Mouse (Mus musculus) urinary bladder, adult 18-20 months (tissue): ENCODE data around the gene Rsph1.
A peak's percentile ranks its signal among the peaks of the same experiment; 100 is the strongest.

Source experiments
- DNase-seq, 2 experiments: peaks; one replicate each; pipeline ENCODE4 v3.0.0; 2022; ENCODE audit warnings: low spot score in 2 of 2, mixed read lengths in 2 of 2

Rsph1 gene

DNA sequence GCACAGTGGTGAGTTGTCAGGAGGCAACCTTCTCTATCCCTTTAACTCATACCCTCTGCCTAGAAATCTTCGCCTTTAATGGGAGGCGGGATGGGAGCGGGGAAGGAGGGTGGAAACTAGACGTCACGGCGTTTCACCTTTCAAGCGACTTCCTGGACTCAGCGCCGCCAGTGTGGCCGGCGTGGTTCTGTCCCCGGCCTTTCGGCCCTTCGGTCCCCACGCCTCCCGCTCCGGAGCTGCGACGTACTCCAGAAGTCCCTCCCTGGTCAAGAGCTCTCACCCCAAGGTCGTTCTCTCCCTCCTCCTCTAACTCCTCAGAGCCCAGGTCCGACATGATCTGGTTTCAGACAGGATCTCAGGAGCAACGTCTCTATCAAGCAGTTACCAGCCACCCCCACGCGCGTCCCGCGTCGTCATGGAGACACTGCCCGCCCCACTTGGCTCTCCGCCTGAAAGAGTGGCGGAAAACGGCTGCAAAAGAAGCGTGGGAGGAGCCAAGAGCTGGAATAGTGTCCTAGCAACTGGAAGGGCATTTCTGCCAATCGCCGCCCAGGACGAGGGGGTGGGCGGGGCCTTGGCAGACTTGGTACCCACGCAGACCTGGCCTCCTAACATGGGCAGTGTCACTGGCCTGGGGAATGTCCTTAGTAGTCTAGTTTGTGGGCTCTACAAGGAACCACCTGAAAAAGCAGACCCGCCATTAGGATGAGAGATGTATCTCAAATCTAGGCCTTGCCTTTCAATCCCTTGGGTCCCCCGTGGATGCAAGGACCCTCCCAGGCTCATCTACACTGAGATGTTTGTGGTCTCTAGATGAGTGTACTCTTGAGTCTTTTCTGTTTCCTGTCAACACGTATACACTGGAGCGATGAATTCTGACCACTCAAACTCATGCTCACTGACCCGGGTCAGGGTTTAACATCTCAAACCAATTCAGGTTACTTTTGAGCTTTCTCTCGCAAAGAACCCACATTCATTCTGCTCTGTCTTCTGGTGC lies at the start of gene Rsph1:
Gene Rsph1 (minus strand): TSS at position 462 of the 997 bp plus-strand sequence.
- peak; percentile 99 to 100 for DNase-seq

DNA sequence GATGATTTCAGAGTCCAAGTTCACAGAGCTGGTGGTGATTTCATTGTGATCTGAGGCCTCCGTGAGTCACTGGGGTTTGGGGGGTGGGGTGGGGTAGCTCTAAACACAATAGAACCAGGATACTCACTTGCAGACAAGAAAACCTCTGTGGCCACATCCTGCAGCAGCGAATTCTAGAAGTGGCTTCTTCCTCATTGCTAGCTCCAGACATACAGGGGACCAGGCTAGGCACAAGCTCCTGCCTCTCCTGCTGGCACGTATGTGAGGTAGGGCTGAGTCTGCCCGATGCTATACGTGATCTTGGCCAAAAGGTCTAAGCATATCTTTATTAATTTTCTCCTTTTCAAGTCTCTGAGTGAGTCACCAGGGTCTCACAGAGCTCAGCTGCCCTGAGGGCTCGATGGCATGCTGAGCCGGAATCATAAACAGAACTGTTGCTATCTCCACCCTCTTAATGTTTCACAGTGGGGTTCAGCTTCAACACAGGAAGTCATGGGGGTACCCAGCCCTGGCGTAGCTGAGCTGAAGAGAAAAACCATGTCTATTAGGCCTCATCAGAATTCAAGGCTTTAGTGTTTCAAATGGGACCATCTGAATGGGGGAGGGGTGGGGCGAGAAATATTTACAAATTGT lies 49.2 kb upstream of the Rsph1 start:
- no peak for DNase-seq

DNA sequence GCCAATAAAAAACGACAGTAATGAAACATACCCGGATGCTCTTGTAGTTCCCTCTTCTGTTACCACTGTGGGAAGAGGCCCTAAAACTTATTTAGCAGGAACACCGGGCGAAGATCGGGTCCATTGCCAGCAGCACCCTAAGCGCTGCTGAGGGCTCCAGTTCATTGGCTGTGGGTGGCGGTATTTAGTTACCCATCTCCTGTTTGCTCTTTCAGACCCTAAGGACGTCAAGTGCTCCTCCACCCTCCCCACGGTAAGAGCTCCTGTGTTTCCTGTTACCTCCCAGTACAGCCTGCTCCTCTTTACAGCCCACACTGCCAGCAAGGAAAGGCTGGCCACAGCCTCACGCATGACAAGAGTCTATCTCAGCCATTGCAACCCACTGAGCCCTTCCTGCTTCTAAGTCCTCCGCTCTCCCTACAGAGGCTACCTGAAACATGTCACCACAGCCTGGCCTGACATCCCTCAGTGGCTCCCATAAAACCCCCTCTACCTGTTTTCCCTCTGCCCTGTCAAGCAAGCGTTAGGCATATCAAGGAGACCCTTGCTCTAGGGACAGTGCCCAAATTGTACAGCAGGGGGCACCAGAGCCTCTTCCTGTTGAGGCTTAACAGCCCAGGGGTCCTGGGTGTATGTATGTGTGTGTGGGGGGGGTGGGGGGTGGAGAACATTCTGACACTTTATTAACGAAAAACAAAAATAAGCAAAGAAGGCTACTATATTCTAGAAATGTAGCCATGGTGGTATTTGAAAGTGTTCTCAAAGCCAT lies 48.5 kb upstream of the Rsph1 start:
- DNase-seq, result no peak

DNA sequence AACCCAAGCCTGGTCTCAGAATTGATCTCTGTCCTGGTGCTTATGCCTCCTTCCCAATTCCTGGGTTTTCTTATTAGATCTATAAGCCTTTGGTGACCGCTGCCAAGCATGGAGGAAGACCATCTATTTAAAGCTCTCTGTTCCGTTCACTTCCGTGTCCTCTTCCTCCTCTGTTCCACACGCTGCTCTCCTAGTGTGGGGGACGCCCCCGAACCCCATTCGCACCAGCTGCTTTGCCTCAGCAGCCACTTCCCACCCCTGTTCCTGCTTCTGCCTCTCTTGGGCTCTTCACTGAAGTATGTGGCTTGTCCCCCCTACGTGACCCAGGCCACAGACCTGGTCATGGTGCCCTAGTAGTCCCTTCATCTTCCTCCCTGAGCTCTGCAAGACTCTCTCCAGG lies 47.0 kb upstream of the Rsph1 start:
- DNase-seq, result no peak

DNA sequence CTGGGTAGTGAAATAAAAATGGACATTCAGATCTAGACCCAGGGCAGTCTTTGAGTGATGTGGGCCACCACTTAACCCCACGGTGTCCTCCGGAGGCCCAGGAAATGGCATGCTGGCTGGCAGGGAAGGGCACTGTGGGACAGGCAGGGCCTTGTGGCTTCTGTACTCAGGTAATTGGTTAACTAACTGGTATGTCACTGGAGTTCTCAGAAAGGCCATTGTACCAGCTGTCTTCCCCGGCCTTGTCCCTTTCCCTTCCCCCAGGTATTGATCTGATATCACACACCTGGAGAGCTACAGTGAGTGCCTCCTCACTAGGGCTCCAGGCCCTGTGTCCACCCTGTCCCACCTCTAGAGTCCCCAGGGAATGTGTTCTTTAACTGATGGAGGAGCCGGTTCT lies 46.2 kb upstream of the Rsph1 start:
- no peak for DNase-seq

DNA sequence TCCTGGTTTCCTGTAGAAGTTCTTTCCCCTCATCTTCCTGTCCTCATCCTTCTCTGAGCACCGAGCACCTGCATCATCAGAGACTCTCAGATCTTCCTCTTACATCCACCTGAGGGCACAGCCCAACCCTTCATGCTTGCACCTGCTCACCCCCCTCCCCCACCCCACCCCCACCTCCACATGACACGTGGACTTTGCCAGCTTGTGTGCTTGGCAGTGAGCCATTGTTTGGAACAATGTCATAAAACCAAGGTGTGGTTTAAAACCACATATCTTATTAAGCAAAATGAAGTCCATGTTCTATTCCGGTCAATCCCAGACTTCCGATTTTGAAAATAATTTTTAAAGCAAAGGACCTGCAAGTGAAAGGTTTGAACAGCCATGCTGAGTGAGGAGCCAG lies 45.3 kb upstream of the Rsph1 start:
- DNase-seq, result no peak

DNA sequence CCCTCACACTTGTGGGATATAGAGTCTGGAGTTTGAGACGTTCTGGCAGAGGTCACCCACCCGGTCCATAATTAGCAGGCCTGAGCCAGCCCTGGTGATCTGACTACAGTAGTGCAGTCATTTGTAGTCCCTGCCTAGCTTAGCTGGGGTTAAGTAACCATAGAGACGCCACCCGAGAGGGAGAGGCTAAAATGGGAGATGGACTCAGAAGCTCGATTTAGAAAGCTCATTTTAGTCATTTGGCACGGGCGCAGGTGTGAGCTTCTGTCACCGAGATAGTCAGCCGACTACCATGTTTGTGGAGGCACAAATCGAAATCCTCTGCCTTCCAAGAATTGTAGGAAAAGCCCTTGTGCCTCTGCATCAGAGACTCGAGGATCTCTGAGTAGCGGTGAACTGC lies 44.2 kb upstream of the Rsph1 start:
- no peak for DNase-seq

DNA sequence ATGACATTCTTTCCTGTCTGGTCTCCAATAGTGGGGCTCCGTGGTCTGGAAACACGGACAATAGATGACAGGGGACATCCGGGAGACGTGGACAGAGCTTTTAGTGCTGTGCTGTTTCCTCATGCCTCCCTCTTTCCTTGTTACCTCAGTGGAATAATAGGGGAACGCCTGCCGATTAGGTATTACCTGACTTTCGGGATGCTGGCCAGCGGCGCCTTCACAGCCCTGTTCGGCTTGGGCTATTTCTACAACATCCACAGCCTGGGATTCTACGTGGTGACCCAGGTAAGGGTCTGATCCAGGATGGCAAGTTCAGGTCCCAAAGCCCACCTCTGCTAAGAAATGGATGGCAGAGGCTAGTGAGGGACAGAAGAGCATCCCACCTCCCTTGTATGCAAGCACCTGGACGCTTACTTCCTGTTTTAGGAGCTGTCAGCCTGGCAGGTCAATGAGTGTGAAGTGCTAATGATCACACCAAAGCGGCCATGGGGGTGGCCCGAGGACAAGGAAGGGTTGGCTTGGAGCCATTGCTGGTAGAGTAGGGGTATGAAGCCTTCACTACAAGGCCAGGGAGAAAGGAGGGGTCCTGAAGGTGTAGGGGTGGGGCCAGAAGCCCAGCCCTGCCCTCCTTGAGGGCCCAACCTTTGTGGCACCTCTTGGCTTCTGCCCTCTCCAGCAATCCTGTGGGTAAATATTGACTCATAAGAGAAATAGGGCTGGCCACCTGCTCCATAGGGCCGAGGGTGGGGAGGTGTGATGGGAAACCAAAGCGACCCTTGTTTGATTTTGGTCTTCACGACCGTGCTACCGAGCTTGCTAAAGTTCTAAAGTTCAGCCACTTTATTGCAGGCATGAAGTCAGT lies 42.0 kb upstream of the Rsph1 start:
- no peak for DNase-seq

DNA sequence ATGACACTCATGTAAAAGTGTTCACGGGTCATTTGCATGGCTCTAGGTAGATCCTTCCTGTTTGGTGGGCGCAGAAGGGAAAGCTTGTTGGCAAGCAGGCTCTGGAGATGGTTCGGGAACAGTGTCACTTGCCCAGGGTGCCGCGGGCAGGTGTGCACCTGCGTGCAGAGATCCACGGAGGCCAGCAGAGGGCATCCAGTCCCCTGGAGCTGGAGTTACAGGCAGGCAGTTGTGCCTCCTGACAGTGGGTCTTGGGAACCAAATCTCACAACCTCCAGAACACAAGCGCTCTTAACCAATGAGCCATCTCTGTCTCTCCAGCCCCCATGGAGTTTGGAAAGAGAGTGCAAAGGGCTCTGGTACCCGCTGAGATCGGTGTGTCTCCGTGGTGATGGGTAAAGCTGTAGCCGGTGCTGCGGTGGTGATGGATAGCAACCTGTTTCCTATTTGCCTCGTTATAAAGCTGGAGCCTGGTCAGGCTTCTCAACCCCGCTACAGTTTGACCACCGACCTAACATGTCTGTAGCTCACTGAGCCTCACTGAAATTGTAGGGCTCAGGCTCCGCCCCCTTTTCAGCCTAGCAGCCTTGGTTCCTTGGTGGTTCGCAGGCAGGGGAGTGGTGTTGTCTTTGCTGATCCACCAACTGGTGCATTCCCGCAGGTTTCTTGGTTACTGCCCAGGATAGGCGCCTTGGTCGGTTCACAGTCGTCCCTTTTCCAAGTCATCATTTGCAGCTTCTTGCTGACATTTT lies 40.5 kb upstream of the Rsph1 start:
- DNase-seq, result no peak

DNA sequence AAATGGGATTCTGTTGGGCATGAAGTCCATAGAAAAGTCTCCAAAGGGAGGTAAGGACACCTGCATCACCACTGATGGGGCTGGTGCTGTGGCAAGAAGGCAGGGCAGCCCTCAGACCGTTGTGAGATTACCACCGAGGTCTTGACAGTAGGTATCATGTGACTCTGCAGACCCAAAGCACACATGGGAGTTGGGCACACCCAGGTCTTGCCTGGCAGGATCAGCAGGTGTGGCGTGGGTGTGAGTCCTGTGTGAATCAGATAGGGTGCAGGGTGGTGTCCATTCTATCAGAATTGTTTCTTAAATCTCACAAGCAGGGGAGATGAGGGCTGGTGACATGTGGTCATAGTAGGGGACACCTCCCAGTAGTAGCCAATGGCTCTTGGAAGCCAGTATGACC lies 39.8 kb upstream of the Rsph1 start:
- no peak for DNase-seq

DNA sequence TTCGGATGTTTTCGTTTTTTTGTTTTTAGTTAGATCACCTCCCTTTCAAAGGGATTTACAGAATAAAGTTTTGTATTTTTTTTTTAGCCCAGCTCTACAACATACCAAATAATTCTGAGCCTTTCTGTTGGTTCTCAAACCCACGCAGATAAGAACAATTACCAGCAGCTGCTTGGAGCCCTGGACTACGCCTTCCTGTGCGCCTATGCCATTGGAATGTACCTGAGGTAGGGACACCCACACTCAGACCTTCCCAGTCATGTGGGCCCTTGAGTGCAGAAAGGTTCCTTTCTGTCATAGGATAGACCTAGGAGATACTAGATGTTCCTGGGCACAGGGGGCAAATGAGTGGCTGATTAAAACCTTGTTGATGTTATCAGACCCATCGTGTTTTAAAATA lies 38.8 kb upstream of the Rsph1 start:
- DNase-seq, result no peak

DNA sequence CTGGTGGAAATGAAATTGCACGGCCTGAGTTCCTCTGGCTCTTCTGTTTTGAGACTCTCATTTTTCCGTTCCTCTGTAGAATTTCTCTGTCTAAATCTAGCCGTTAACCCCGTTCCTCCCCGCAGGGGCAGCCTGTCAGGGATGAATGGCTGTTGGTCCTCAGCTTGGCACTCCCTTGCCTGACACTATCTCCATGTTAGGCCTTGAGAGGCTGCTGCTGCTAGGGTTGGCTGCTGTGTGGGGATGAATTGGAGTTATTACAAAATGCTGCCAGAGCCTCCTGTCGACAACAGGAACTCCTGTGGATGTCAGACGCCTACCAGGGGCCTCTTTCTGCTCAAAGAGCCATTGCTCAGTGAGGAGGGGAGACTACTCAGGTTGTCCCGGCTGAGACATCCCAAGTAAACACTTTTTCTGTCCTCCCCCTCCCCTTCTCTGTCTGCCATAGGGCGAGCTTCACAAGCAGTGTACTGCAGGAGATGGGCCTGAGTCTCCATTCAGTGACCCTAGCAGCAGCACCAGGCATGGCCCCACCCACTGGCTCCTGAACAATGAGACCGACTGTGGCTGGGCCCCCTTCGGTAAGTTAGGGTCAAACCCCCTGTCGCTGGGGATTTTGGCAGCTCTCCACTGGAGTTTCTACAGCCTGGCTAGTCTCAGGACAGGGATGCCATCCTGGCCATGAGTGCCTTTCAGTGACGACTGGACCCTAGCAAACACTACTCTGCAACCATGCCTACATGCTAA lies 38.0 kb upstream of the Rsph1 start:
- DNase-seq, result no peak

DNA sequence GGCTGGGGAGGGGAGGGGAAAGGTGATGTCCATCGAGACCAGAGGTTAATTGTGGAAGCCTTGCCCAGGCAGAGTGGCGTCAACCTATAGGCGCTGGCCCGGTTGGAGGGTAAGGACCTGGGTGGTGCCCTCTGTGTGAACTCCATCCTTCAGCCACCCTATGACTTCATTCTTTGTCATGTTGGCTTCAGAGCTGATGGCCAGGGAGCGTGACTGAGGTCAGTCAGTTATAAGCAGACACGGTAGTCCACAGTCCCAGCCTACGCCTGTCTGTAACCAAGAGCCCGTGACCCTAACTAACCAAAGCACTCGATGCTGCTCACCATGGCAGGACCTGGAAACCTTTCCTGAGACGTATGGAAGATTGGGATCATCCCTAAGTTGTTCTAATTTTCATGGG lies 35.5 kb upstream of the Rsph1 start:
- no peak for DNase-seq

DNA sequence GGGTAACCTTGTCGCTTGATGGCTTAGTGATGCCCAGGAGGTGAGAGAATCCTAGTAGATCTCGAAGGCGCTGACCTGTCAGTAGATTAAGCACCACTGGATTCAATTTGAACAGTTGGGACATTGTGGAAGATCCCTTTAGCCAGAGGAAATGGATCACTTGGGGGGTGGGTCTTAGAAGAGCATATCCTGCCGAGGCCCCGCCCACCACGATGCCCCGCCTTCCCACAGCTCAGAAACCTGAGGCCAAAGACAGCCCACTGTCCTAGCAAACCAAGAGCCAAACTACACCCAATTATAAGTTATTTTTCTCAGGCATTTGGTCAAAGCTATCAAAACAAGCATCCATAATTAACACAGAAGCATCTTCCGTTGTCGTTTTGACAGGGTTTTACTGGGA lies 33.9 kb upstream of the Rsph1 start:
- no peak for DNase-seq

DNA sequence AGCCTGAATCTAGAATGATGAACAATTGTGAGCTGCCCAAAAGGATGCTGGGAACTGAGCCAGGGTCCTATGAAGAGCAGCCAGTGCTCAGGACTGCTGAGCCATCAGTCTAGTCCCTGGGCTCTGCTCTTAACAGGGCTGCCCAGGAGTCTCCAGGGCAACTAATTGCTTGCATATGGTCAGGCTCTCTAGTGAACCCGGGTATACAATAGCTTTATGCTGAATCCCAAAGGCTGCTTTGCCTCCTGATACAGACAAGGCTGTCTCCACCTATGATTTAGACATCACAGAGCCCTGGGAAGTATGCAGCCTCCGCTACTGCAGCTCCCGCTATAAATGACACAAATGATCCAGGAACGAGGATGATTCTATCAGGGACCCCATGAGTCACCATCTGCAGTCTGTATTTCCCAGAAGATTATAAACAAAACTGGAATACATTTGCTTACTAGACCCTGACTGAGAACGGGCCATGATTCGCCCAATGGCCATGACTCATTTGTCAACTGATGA lies 32.2 kb upstream of the Rsph1 start:
- no peak for DNase-seq

DNA sequence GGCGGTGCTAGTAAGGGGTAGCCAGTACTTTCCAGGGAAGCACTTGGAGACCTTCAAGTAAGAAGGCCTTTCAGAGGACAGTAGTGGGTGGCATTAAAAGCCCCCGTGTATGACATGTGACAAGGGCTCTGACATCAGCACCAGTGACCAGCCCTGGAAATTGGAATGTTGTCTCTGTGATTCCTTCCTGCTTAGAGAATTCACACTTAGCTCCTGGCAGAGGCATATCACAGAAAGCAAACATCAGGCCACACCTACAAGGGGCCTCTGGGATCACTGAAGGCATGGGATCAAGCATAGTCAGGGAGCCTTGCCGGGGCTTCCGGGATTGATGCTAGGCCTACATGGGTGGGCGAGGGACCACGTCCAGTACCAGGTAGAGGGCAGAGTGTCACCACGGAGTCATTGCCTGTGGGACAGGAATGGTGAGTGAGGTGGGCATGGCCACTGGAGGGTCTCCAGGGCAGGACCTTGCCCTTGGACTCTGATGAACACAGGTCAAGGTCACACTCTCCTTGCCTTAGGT lies 31.2 kb upstream of the Rsph1 start:
- no peak for DNase-seq

DNA sequence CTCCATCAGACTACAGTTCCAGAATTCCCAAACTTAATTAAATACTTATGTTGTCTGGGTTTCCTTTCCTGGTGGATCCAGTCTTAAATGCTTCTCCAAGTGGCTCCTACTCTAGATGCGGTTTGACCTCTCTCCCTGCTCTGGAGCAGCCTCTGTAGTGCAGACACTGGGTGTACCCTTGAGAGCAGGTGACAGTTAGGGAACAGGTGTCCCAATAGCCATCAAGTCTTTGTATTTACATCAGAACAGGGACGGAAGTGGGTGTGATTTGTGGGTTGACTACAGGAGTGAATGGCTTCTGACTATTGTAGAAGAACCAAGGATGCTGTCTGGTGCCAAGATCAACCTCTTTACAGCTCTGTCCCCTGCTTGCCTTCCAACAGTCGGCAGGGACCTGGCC lies 30.6 kb upstream of the Rsph1 start:
- DNase-seq, result no peak

DNA sequence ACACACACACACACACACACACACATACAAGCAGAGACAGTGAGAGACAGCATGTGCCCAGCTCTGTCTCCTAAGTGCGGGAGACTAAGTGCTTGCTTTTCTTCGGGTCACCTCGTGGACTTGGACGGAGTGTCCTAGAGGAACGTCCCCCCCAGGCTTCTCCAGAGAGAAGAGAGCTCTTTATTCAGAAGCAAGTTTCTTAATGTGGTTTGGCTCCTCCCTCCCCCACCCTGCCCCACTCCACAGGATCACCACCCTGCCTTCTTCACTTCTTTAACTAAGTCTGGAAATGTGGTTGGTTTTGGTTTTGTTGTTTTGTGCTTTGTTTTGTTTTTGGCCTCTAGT lies 28.6 kb upstream of the Rsph1 start:
- DNase-seq, result no peak

DNA sequence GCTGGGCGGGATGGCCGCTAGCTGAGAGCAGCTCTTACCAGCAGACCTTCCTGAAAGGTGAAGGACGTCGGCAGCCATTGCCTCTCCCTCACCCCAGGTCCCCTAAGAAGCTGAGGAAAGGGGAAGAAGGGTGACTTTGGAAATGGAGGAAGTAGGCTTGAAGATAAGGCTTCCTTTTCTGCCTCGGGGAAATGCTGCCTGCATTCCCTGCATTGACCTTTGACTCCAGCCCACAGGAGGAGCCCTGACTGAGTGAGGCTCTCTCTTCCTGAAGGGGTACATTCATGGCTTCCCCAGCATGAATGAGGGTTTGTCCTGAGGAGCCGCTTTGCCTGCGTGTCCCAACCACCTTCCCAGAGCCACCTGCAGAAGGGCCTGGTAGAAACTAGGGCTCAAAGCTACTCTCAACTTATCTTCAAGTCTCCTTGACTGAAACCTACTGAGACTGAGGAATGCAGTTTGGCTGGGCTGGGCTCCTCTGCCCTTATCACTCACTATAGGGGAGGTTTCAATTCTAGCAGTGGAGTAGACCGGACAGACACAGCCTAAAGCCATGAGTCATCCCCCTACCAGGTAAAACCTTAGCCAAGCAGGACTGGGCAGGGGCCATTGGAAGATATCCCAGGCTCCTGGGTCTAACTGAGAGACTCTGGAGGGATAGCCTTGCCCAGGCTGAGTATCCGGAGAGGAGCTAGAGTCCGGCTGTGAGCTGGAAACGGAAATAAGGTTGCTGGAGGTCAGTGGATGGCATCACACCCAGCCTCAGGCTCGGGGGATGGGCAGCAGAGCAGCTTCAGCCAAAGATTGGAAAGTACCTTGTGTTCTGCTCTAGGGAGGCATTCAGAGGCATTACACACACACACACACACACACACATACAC lies 28.0 kb upstream of the Rsph1 start:
- peak; percentile 51 to 78 for DNase-seq
